Mouse (Mus musculus) embryonic facial prominence, embryonic 12.5 days (tissue): ENCODE results near the gene Bpifc. TPM values are rescaled to one million over a fixed set of nuclear protein-coding genes. Genes with fewer than 3 reads are reported as not detected.

Experiments used
- ATAC-seq: fragments of 200-750 bp; cut with Nextera tagmentation; 2 replicates; pipeline ENCODE4 v1.8.0; 2017; ENCODE audit not compliant: insufficient number of reproducible peaks, insufficient read depth, low FRiP score, low TSS enrichment
- H3K27ac ChIP-seq: fragments of 300-500 bp; sonication (generic); 2 replicates; pipeline ENCODE4 v1.5.1; 2016; ENCODE audit warnings: mild to moderate bottlenecking
- H3K27me3 ChIP-seq: fragments of 300-500 bp; sonication (generic); 2 replicates; pipeline ENCODE4 v1.6.1; 2016; ENCODE audit warnings: mild to moderate bottlenecking, moderate library complexity
- H3K36me3 ChIP-seq: fragments of 300-500 bp; sonication (generic); 2 replicates; pipeline ENCODE4 v1.6.1; 2016; ENCODE audit warnings: mild to moderate bottlenecking
- H3K4me1 ChIP-seq: fragments of 300-500 bp; sonication (generic); 2 replicates; pipeline ENCODE4 v1.6.1; 2016
- H3K4me2 ChIP-seq: fragments of 300-500 bp; sonication (generic); replicated peaks from 2 replicates; pipeline ENCODE4 v1.6.1; 2016; ENCODE audit warnings: mild to moderate bottlenecking, moderate library complexity
- H3K4me3 ChIP-seq: fragments of 300-500 bp; sonication (generic); 2 replicates; pipeline ENCODE4 v1.5.1; 2016; ENCODE audit warnings: mild to moderate bottlenecking
- H3K9ac ChIP-seq: fragments of 300-500 bp; sonication (generic); 2 replicates; pipeline ENCODE4 v1.6.1; 2016; ENCODE audit warnings: mild to moderate bottlenecking, moderate library complexity
- H3K9me3 ChIP-seq: fragments of 300-500 bp; sonication (generic); 2 replicates; pipeline ENCODE4 v1.6.1; 2016; ENCODE audit warnings: mild to moderate bottlenecking, moderate library complexity
- WGBS: fragments of 180-500 bp; shearing (Covaris S2); methylation state at CpG from one replicate; pipeline ENCODE4 v1.1.7; 2016; 5-methylcytosine and 5-hydroxymethylcytosine counted together
- polyA plus RNA-seq: library from polyadenylated mRNA; unstranded; fragments of >200 nt; fragmentation: Nextera tagmentation; extraction: Ambion mirVana; gene quantifications from 2 replicates; pipeline ENCODE4 v1.2.1, GENCODE M21; 2016

The Bpifc gene
- polyA plus RNA-seq, 1 experiment from 2014 or later = not detected

DNA sequence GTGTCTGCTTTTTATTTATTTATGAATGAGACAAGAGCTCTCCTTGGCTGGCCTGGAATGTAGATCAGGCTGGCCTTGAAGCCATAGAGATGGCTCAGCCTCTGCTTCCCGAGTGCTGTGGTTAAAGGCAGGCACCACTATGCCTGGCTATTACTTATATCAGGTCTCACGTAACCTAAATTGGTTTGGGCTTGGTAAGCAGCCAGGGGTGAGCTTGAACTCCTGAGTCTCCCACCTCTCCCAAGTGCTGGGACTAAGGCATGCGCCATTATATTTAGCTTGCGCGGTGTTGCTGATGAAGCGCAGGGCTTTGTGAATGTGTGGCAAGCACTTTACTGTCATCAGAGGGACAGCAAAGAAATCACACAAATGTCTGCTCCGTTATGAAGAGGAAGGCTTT lies 6.1 kb upstream of the Bpifc start:
- WGBS = 85% methylated on average over 7 of the region's 7 CpGs
- Histone ChIP-seq H3K4me2 (no peak overlapping the region), H3K9me3 (no peaks in the 10 kb centered on the region), H3K27ac (no peak overlapping the region), H3K4me1 (0 out of 2 replicates have a peak, but pooled peaks cover 2% of the 10 kb centered on the region), H3K4me3 (no peak overlapping the region), H3K27me3 (no peaks in the 10 kb centered on the region), H3K36me3 (no peaks in the 10 kb centered on the region), H3K9ac (no peak overlapping the region)
- ATAC-seq = no peak

DNA sequence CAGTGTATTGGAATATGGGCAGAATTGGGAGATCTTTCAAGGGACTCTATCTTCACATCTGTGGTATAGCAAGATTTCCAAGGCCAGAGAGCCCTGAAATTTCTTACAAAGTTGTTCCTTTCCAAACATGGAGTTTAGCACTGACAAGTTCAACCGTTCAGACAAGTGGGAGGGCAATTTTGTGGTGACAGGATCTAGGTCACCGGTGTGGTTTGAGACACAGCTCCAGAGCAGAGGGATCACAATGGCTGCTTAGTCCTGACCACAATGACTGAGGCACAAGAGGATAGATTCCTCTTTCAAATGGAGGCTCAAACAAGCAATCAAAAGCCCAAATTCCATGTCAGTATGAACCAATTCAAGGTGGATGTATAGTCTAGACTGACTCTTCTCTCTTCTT lies 523 bp downstream of the Bpifc start:
- 85% methylated on average over 2 of the region's 2 CpGs for WGBS
- no peak for ATAC-seq
- Histone ChIP-seq H3K27ac (no peak overlapping the region), H3K4me3 (no peak overlapping the region), H3K4me2 (no peak overlapping the region), H3K9ac (no peak overlapping the region), H3K36me3 (no peaks in the 10 kb centered on the region), H3K9me3 (no peaks in the 10 kb centered on the region), H3K4me1 (no peaks in the 10 kb centered on the region), H3K27me3 (no peaks in the 10 kb centered on the region)

DNA sequence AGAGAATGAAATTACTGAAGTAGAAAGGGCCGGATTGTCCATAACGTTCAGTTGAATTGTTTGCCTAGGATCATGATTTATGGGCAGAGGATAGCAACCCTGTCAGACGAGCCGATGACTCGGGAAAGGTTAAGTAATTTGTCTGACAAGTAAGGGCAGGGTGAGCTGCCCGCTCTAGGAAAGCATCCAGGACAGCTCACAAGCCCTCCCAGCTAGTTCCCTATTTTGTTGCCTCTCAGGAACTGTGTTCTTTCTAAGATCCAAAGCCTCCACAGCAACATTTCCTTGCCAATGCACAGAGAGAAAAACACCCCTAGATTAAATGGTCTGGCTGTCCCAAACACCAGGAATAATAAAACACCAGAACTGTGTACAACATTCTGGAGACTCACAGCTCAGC lies 1.1 kb downstream of the Bpifc start:
- Histone ChIP-seq H3K9me3 (no peaks in the 10 kb centered on the region), H3K4me3 (no peak overlapping the region), H3K36me3 (no peaks in the 10 kb centered on the region), H3K9ac (no peak overlapping the region), H3K27me3 (no peaks in the 10 kb centered on the region), H3K27ac (no peak overlapping the region), H3K4me1 (no peaks in the 10 kb centered on the region), H3K4me2 (no peak overlapping the region)
- 58% methylated on average over 6 of the region's 6 CpGs for WGBS
- no peak for ATAC-seq

DNA sequence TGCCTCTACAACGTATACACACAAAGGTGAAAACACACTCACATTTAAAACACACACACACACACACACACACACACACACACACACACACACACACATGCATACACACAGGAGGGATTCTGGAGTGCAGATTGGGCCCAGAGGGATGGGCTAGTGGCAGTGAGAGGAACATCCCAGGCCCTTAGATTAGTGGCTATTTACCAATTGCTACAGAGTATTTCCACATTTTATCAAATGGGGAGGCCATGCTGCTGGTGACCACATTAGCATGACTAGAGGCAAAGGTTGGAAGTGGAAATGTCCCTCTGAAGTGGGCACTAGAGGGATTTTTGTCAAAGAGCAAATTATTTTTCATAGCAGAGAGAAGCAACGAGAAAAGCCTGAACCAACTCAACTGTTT lies 2.0 kb downstream of the Bpifc start:
- Histone ChIP-seq H3K27ac (no peak overlapping the region), H3K36me3 (no peaks in the 10 kb centered on the region), H3K9ac (no peak overlapping the region), H3K4me1 (no peaks in the 10 kb centered on the region), H3K27me3 (no peaks in the 10 kb centered on the region), H3K4me3 (no peak overlapping the region), H3K4me2 (no peak overlapping the region), H3K9me3 (no peaks in the 10 kb centered on the region)
- WGBS = 89% methylated on average over 2 of the region's 2 CpGs
- no peak for ATAC-seq

DNA sequence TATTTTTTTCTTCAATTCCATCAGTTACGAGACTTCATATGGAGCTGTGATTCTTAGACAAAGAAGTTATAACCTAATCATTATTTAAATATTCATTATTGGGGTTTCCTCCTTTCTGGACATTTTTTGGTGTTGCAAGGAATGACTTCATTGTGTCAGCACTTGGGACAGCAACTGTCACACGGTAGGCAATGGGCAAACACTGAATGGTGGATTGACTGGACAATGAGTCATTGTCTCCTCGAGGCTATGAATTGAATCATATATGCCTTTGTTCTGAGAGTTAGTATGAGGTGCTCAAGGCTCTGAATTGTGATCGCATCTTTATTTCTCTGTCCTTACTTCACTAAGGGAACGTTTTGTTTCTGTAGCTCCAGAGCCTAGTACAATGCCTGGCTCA lies 5.2 kb downstream of the Bpifc start:
- H3K36me3 ChIP-seq = no peaks in the 10 kb centered on the region
- no peaks in the 10 kb centered on the region for H3K4me1 ChIP-seq
- WGBS = 76% methylated on average over 5 of the region's 5 CpGs
- ATAC-seq = no peak
- no peak overlapping the region for H3K27ac ChIP-seq
- no peak overlapping the region for H3K4me3 ChIP-seq
- H3K9ac ChIP-seq = no peak overlapping the region
- no peaks in the 10 kb centered on the region for H3K27me3 ChIP-seq
- H3K4me2 ChIP-seq = no peak overlapping the region
- H3K9me3 ChIP-seq = no peaks in the 10 kb centered on the region

DNA sequence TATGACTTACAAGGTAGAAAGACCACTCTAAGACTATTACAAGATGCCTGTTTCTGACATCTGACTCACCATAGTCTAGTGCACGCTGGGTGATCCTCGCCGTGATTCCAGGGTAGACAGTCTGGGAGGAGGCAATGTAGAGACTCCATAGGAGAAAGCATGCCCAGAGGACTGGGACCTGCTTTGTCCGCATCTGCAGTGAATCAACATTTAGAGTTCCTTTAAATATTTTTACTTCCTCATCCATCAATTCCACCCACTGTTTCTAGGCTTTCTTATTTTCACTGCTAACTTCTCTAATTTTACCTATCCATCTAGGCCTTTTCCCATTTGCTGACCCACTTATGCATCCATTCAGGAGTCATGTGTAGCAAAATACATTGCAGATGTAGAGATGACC lies 11.2 kb downstream of the Bpifc start:
- no peak for ATAC-seq
- no peaks in the 10 kb centered on the region for H3K9me3 ChIP-seq
- H3K27ac ChIP-seq = no peak overlapping the region
- no peak overlapping the region for H3K9ac ChIP-seq
- 92% methylated on average over 4 of the region's 4 CpGs for WGBS
- H3K27me3 ChIP-seq = no peaks in the 10 kb centered on the region
- H3K4me2 ChIP-seq = no peak overlapping the region
- no peaks in the 10 kb centered on the region for H3K36me3 ChIP-seq
- H3K4me3 ChIP-seq = no peak overlapping the region
- no peaks in the 10 kb centered on the region for H3K4me1 ChIP-seq

DNA sequence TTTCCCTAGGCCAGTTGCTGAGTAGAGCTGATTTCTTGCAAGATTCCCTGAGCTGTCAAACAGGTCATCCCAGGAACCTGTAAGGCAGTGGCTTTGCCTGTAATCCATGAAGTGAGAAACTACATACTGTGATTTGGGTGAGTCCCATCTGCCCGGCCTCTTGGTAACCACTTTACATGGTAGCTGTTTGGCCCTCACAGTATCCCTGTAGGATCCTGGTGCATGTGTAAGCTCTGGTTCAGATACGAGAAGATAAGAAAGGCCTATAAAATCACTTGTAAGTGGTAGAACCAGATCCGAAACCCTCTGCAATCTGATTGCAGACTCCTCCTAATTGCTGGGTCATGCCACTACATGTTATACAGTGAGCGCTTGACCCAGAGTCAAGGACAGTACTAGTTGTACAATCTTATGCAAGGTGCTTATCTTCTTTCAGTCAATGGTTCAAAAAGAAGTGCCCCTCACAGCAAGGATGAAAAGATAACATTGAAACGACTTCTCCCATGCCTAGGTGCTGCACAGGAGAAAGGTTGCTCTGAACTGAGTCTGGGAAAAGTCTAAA lies 17.1 kb downstream of the Bpifc start:
- no peaks in the 10 kb centered on the region for H3K27me3 ChIP-seq
- ATAC-seq = no peak
- no peak overlapping the region for H3K4me3 ChIP-seq
- H3K36me3 ChIP-seq = no peaks in the 10 kb centered on the region
- H3K9ac ChIP-seq = no peak overlapping the region
- no peaks in the 10 kb centered on the region for H3K4me1 ChIP-seq
- no peaks in the 10 kb centered on the region for H3K9me3 ChIP-seq
- H3K4me2 ChIP-seq = no peak overlapping the region
- 78% methylated on average over 5 of the region's 5 CpGs for WGBS
- no peak overlapping the region for H3K27ac ChIP-seq

DNA sequence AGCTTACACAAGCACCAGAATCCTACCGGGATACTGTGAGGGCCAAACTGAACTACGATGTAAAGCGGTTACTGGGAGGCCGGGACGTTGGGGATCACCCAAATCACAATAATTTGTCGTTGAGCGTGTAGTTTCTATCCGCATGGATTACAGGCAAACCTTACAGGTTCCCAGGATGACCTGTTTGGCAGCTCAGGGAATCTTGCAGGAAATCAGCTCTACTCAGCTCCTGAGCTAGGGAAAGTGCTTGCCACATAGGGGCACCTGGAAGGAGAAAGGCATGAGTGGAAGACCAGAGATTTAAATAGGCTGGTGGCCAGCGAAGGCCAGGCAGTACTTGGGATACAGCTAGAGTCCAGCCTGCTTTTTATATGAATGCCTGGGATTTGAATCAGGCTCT lies 17.9 kb downstream of the Bpifc start:
- Histone ChIP-seq H3K4me3 (no peak overlapping the region), H3K9me3 (no peaks in the 10 kb centered on the region)
- 84% methylated on average over 9 of the region's 9 CpGs for WGBS

DNA sequence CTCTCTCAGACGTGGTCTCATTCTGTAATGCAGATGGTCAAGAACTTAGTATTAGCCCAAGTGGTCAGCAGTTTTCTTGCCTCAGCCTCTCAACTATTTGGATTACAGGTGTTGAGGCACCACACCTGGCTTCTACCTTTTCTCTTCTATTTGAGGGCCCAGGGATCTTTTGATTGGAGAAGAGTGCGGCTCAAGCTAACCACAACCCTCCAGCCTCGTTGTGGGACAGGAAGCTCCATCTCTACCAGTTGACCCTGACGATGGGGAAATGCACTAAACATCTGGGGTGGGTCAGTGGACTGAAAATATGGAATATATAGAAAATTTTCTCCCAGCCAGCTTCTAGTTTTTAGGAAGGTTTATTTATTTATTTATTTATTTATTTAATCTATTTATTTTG lies 19.3 kb downstream of the Bpifc start:
- H3K4me3 ChIP-seq = no peak overlapping the region
- WGBS = 90% methylated on average over 4 of the region's 4 CpGs
- H3K36me3 ChIP-seq = no peaks in the 10 kb centered on the region
- no peak overlapping the region for H3K9ac ChIP-seq
- no peaks in the 10 kb centered on the region for H3K4me1 ChIP-seq
- no peak overlapping the region for H3K4me2 ChIP-seq
- H3K27me3 ChIP-seq = no peaks in the 10 kb centered on the region
- H3K27ac ChIP-seq = no peak overlapping the region
- ATAC-seq = no peak
- no peaks in the 10 kb centered on the region for H3K9me3 ChIP-seq

More for the DNA sequence above, 17.9 kb downstream of the Bpifc start:
- Histone ChIP-seq H3K36me3 (no peaks in the 10 kb centered on the region), H3K9ac (no peak overlapping the region), H3K27me3 (no peaks in the 10 kb centered on the region), H3K4me2 (no peak overlapping the region), H3K27ac (no peak overlapping the region), H3K4me1 (no peaks in the 10 kb centered on the region)
- no peak for ATAC-seq

DNA sequence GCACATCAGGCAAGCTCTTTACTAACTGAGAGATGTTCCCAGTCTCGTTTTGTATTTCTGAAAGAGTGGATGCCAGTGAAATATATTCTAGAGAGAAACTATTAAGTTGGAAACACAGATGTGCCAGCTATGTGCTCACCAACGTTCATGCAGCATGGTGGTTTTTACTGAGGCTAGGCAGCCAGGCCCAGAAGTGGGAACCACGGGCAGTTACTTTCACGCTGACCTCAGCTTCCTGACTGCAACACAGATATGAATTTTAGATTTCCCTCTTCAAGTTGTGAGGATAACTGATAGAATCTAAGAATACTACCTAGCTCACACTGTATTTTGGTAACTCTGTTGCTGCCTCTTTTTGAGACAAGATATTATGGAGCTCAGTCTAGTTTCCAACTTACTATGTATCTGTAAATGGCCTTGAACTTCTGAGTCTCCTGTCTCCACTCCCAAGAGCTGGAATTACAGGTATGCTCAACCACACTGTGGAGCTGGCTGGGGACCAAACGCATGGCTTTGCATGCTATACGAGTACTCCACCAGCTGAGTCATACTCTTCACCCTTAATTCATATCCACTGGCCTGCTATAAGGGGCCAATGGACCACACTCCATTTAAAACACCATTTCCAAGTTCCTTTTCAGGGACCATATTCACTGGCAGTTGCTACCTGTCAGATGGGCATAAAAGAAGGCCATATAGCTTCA lies 22.1 kb downstream of the Bpifc start:
- no peaks in the 10 kb centered on the region for H3K27me3 ChIP-seq
- no peaks in the 10 kb centered on the region for H3K9me3 ChIP-seq
- ATAC-seq = no peak
- no peaks in the 10 kb centered on the region for H3K4me1 ChIP-seq
- no peaks in the 10 kb centered on the region for H3K36me3 ChIP-seq
- no peak overlapping the region for H3K4me2 ChIP-seq
- no peak overlapping the region for H3K4me3 ChIP-seq
- H3K9ac ChIP-seq = no peak overlapping the region
- H3K27ac ChIP-seq = no peak overlapping the region
- WGBS = 79% methylated on average over 6 of the region's 6 CpGs

DNA sequence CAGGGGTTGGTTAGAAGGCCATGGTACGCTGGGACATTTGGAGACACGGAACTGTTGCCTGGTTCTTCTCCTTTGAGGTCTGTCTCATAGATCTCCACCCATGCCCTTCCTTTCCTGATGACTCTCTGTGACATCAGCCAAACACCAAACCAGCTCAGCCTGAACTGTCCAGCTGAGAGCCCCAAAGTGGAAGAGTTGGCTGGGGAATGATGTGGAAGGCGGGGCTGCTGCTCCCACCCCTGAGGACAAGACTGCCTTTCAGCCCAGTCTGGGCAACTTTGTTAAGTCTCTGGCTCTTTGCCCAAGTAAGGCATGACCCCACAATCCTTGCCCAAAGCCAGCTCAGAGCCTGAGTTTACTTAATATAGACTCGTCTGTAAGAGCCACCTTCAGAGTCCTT lies 38.8 kb downstream of the Bpifc start:
- Histone ChIP-seq H3K9me3 (no peaks in the 10 kb centered on the region), H3K4me1 (no peaks in the 10 kb centered on the region), H3K4me3 (no peak overlapping the region), H3K27ac (no peak overlapping the region), H3K9ac (no peak overlapping the region), H3K4me2 (no peak overlapping the region), H3K36me3 (no peaks in the 10 kb centered on the region), H3K27me3 (no peaks in the 10 kb centered on the region)
- WGBS = 85% methylated on average over 4 of the region's 4 CpGs
- no peak for ATAC-seq

DNA sequence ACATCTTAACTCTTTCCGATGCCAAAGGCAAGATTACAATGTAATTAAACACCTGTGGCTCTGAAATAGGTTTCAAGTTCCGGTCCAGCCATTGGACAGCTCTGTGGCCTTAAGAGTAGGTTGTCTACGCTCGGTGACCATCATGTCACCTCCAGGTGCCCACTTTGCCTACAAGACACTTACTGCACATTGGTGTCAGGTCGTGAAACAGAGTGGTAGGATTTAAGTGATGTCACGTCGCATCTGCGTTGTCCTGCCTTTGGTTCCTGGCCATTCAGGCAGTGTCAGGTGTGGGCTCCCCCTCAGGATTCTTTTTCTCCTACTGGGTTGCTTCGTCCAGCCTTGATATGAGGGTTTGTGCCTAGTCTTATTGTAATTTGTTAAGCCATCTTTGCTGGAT lies 39.9 kb downstream of the Bpifc start:
- no peaks in the 10 kb centered on the region for H3K4me1 ChIP-seq
- no peak for ATAC-seq
- 84% methylated on average over 9 of the region's 9 CpGs for WGBS
- no peaks in the 10 kb centered on the region for H3K36me3 ChIP-seq
- no peaks in the 10 kb centered on the region for H3K27me3 ChIP-seq
- no peak overlapping the region for H3K4me2 ChIP-seq
- no peaks in the 10 kb centered on the region for H3K9me3 ChIP-seq
- no peak overlapping the region for H3K4me3 ChIP-seq
- H3K9ac ChIP-seq = no peak overlapping the region
- H3K27ac ChIP-seq = no peak overlapping the region
